Mouse (Mus musculus) bone marrow, adult 2 months (tissue): Measurements from ENCODE around the gene Alg10b. TPM values are rescaled to one million over a fixed set of nuclear protein-coding genes. Genes with fewer than 3 reads are reported as not detected.

Experiments used
- H3K27ac ChIP-seq: fragments of 200-500 bp; 2 replicates; pipeline ENCODE4 v1.5.1; 2012; ENCODE audit warnings: low read depth, mild to moderate bottlenecking, control low read depth, inconsistent platforms, low read length; ENCODE audit not compliant: control insufficient read depth, poor library complexity, insufficient read depth
- H3K4me1 ChIP-seq: fragments of 200-500 bp; 2 replicates; pipeline ENCODE4 v1.6.1; 2011; ENCODE audit warnings: low read length; ENCODE audit not compliant: control insufficient read depth, insufficient read depth
- H3K4me3 ChIP-seq: fragments of 200-500 bp; replicated peaks from 2 replicates; pipeline ENCODE3; 2011; ENCODE audit warnings: mild to moderate bottlenecking, low read depth, low read length, control low read depth; ENCODE audit not compliant: control insufficient read depth
- CTCF ChIP-seq: fragments of 200-500 bp; IDR thresholded peaks from 2 replicates; pipeline ENCODE4 v1.5.1; 2011; ENCODE audit warnings: low read length, control low read depth; ENCODE audit not compliant: control insufficient read depth, insufficient read depth
- POLR2A ChIP-seq: fragments of 200-500 bp; IDR thresholded peaks from 2 replicates; pipeline ENCODE4 v1.6.1; 2011; ENCODE audit warnings: low read depth, mild to moderate bottlenecking, control low read depth, low read length, borderline replicate concordance; ENCODE audit not compliant: control insufficient read depth
- WGBS: fragments of 180-500 bp; shearing (Covaris S2); methylation state at CpG from one replicate; pipeline ENCODE4 v1.1.7; 2018; 5-methylcytosine and 5-hydroxymethylcytosine counted together
- polyA plus RNA-seq: library from polyadenylated mRNA; stranded (reverse); fragments of >200 nt; gene quantifications from 2 replicates; pipeline ENCODE4 v1.2.4, GENCODE M21; 2011; ENCODE audit warnings: low replicate concordance; ENCODE audit not compliant: missing spikeins, insufficient read depth, insufficient read length

Alg10b gene
- polyA plus RNA-seq, 1 experiment: 5.0 TPM

DNA sequence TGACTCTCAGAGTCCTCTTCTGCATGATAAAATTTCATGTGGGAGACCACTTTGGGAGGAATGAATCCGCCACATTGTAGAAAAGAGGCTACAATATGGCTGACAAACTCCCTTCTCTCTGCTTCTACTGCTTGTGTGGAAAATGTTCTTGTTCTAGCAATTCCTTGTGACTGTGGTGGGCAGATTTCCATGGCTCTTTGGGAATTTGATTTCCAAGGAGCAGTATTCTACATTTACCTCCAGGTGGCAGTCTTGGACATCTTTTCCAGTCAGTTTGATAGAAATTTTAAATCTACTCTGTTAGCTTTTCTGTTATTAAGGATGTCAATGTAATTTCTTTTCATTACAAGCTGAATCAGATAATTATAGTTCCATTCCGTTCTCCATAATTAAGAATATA lies 13.5 kb downstream of the Alg10b start:
- H3K27ac ChIP-seq: no peak overlapping the region
- H3K4me1 ChIP-seq: no peaks in the 10 kb centered on the region
- no peak overlapping the region for H3K4me3 ChIP-seq
- 74% methylated on average over 2 of the region's 2 CpGs for WGBS
- TF ChIP-seq CTCF: no peak
- no peak for TF ChIP-seq POLR2A

DNA sequence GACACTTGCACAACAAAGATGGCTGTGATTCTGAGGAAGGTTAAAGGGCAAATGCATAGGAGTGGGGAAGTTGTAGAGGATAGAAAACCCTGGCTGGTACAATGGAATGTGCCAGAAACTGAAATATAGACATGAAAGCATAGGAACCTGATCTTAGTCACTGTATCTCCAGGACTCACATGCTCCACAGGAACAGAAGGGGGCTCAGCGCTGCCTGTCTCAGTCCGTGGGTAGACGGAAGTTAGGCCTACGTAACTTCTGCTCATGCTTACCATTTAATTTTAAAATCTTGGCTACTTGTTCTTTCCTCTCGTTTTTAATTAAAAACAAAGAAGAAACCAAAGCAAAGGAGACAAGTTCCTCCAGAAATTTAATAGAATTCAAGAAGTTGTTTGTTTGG lies 20.0 kb downstream of the Alg10b start:
- Histone ChIP-seq H3K27ac (no peak overlapping the region), H3K4me3 (no peak overlapping the region), H3K4me1 (no peaks in the 10 kb centered on the region)
- WGBS: 86% methylated on average over 5 of the region's 5 CpGs
- TF ChIP-seq CTCF (no peak), POLR2A (no peak)

DNA sequence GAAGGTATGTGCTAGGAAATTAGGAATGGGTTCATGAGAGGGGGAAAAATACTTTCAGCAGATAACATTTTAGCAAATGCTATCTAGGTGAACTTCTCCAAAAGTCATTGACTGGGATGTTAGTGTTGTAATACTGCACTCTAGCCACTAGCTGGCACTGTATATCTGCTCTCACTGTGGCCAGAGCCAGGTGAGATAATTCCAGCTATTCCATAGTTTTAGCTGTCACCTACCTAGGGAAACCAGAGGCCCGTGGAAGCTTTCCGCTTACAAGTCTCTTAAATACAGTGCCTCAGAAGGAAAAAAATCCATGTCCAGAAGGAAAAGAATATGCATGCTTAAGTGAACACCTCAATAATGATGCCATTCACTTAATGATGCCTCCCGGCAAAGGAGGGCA lies 25.6 kb downstream of the Alg10b start:
- Histone ChIP-seq H3K4me3 (no peak overlapping the region), H3K4me1 (no peaks in the 10 kb centered on the region), H3K27ac (no peak overlapping the region)
- TF ChIP-seq POLR2A (no peak), CTCF (no peak)
- WGBS: 58% methylated on average over 3 of the region's 3 CpGs

DNA sequence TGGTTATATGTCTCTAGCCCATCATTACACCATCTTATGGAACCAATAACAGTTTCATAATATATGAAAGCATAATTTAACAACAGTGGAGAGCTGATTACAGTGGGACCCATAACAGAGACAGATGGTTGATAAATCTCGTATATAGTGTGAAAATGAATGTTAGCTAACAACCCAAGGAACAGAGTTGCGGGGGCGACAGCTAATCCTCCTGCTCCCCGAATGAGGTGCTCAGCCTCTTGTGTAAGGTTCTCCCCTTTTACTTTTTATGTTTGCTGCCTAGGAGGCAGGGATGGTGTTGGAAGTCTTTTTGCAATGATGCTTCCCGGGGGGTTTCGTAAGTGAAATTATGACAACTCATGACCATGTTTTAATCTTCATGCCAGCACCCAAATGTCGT lies 58.8 kb downstream of the Alg10b start:
- Histone ChIP-seq H3K4me1 (no peaks in the 10 kb centered on the region), H3K4me3 (no peak overlapping the region), H3K27ac (no peak overlapping the region)
- WGBS: 83% methylated on average over 7 of the region's 7 CpGs
- TF ChIP-seq POLR2A (no peak), CTCF (no peak)
